Mouse (Mus musculus) erythroblast, embryonic 14.5 days (primary cell): Measurements from ENCODE around the gene Abcc5.

Experiments
- GATA1 ChIP-seq: IDR thresholded peaks from 2 replicates; pipeline ENCODE4 v1.6.1; 2012; ENCODE audit warnings: low read length, inconsistent platforms, mixed read lengths
- TAL1 ChIP-seq: IDR thresholded peaks from 3 replicates; pipeline ENCODE4 v1.6.1; 2012; ENCODE audit warnings: low read length, inconsistent platforms, mixed read lengths

DNA sequence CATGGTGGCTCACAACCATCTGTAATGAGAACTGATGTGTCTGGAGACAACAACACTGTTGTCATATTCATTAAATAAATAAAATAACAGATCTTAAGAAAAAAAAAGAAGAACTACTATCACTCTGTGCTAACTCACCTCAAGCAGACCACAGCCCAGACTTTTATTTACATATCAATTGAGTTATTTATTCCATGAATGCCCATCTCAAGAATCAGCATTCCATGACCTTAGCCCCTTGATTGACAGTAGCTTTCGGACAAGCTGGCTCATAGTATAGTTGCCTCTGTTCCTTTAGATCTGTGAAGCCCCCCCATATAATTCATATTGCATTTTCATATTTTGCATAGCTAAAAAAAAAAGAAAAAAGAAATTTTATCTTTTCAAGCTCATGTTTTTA is 47.6 kb upstream of the Abcc5 start:
- TF ChIP-seq TAL1 = no peak
- TF ChIP-seq GATA1 = no peak
